Mouse (Mus musculus) spleen, embryonic (tissue): ENCODE results near the gene Zmynd8.

Experiments
- CTCF ChIA-PET: fragments of 350-600 bp; sonication (Branson Sonifier 250); formaldehyde crosslinking; loops from one replicate; lab custom pipeline; 2022; lab: Charles Lee

Zmynd8 gene

DNA sequence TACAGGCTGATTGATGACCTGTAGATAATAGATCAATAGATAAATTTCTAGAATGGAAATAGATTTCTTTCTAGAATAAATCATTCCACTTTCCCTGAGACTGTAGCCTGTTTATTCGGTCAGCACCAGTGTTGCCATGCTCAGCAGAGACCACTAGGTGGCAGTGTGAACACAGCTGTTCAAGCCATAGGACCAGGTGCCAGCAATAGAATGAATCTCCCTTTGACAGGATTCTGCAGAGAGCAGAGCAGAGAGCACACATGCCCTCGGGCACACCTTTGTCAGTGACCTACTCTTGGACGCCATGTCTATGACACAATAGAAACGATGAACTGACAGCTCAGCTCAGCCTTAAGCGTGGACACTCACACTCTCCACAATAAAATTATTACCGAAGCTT, 119.9 kb downstream of the Zmynd8 start:
- CTCF ChIA-PET, result interaction anchor here (0.7 to 1.7 kb wide), 2 partner anchors 304 to 854 kb away, joined by 3 read pairs; no protein-coding TSS in a partner anchor

DNA sequence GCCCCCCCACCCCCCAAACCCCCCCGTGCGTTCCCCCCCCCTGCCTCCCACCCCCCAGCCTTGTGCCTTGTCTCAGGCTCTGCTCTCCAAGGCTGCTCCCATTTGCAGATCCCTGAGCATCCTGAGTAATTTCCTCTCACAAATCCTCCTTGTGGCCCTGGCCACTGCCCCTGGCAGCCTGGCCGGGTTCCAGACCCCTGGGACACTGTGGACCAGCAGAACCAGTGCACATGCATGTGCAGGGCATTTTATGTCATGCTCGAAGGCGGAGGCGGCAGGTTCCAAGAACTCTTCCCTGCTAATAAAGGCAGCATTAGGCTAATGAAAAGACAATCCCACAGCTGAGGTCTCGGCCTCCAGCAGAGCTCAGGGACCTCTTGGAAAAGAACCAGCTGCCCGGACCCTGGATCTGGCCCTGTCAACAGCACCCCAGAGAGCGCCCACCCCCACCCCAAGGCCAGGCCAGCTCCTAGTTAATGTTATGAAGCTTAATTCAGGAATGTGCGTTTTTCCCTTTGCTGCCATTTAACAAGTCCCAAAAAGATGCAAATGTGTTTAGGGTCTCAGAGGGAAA, 129.4 kb downstream of the Zmynd8 start:
- CTCF ChIA-PET, result interaction anchor here (0.6 kb wide), 1 partner anchor 47 kb away, joined by 3 read pairs; no protein-coding TSS in a partner anchor

DNA sequence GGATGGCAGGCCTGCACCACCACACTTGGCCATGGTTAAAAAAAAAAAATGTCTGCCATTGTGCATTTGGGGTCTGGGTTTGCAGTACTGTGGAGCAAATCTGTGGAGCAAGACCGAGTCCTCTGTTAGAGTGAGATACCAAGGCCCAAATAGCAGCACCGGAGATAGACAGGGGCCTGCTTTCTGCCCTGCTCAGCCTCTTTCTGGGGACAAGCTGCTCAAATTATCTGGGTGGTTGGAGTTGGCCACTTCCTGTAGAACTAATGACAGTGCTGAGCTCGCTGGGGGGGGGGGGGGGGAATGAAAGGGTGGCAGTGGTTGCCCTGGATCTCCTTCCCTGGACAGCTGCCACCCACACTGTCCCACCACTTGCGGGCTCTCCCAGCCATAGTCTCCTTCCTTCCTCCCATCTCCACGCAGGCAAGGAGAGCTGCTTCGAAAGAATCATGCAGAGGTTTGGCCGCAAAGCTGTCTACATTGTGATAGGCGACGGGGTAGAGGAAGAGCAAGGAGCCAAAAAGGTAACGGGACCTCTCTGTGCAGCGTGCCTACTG, 129.9 kb downstream of the Zmynd8 start:
- CTCF ChIA-PET, result no interaction called here

DNA sequence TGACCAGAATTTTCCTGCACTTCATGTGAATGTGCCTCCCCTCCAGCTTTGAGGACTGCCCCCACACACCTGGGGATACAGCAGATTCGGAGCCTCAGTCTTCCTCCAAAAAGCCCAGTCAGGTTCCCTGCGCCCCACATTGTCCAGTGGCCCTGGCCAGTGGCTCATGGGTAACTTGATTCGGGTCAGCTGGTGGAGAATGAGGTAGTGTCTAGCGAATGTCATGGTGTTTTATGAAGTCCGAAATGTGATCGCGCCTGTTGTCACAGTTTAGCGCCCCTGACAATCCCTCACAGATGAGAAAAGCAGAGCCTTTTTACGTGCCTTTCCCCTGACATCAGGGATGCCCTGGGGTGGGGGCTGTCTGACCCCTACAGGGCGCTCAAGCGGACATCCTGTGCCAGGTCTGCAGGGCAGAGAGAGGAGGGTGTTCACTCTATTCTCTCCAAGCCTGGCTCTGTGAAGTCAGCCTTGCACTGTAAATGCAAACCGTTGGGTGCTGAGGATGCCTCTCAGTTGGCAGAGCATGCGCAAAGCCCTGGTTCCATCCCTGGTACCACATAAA, 139.3 kb downstream of the Zmynd8 start:
- CTCF ChIA-PET, result no interaction called here

DNA sequence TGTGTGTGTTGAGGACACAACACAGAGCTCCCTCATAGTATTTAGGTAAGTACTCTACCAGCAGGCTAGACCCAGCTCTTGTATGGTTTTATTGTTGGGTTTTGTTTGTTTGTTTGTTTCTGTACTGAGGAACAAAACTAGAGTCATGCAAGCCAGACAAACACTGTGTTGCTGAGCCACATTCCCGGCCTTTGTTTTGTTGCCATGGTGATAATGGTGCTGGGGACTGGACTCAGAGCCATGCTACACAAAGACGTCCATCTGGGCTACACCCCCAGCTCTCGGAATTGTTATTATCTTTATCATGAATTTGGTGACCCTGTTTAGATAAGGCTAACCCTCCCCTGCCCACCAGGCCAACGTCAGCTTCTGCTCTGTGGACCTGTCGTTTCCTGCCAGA, 140.3 kb downstream of the Zmynd8 start:
- CTCF ChIA-PET, result no interaction called here

DNA sequence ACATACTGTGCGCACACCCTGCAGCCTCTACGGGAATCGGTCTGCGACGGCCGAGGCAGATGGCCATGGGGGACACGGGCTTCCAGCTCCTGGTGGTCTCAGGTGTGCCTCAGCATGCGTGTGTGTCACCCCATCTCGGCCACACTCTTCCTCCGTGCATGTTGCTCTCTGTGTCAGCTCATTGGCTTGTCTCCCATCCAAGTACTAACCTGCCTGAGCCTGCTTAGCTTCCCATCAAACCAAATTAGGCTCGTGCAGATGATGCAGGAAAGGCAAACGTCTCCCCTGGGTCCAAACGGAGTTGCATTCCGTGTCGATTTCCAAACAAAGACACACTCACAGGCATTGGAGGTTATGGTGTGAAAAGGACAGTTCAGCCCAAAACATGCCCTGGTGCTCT, 141.0 kb downstream of the Zmynd8 start:
- CTCF ChIA-PET, result no interaction called here

DNA sequence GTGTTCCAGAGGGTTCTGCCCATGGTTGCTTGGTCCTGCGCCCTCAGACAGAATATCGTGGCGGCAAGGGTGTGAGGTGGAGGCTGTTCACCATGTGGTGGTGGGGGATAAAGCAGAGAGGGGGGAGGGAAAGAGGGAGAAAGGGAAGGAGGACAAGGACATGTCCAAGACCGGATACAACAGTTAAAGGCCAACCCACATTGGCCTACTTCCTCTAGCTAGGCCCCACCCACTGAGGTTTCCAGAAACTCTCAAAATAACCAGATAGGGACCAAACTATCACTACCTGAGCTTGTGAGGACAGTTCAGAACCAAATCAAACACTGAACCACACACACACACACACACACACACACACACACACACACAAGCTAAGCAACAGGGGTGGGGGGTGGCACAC, 146.1 kb downstream of the Zmynd8 start:
- CTCF ChIA-PET, result interaction anchor here (0.7 kb wide), 1 partner anchor 95 kb away, joined by 3 read pairs; no protein-coding TSS in a partner anchor

DNA sequence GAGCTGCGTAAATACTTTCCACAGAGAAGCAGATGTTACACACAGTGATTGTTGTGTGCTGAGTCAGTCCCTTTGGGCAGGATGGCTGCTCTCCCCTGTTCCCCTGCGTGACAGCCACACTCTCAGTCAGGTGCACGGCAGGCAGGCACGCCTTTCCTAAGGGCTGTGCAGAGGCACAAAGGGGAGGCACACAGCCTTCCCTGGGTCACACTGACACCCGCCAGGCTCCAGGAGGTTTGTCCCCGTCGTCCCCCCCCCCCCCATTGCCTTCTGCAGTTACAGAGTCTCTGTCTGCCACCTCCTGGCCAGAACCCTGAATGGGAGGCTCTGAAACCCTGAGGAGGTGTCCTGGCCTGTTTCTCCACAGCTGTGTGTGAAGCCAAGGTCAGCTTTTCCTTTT, 147.7 kb downstream of the Zmynd8 start:
- CTCF ChIA-PET, result no interaction called here

DNA sequence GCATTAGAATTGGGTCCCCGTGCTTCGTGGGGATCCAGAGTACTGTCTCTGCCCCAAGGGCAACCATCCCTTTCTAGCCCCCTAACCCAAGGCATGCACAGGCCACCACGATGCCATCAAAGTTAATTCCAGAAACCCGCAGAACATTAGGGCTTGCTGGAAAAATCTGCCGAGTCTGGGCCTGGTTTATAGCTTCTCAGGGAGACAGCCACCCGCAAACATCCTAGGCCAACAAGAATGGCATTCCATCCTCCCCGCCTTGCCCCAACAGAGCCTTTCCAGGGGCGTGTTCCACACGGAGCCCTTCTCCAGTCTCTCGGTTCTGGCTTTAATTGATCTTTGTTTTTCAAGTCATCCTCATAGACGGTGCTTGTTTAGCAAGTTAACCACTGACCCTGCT, 150.4 kb downstream of the Zmynd8 start:
- CTCF ChIA-PET, result interaction anchor here (0.7 kb wide), 1 partner anchor 787 kb away, joined by 3 read pairs; no protein-coding TSS in a partner anchor

DNA sequence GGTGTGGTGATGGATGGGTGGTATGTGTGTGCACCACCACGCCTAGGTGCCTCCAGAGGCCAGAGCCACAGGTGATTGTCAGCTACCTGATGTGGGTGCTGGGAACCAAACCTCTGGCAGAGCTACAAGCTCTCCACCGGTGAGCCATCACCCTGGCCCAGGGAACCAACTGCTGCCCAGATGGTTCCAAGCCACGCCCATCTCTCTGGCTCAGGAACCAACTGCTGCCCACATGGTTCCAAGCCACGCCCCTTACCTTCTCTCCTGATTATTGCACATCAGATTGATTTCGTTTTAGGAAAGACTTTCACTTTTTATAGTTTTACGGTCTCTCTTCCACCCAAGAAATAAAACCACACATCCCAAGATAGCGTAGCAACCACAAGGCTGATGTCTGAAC, 150.8 kb downstream of the Zmynd8 start:
- CTCF ChIA-PET, result interaction anchor here (0.7 kb wide), 1 partner anchor 787 kb away, joined by 3 read pairs; no protein-coding TSS in a partner anchor

DNA sequence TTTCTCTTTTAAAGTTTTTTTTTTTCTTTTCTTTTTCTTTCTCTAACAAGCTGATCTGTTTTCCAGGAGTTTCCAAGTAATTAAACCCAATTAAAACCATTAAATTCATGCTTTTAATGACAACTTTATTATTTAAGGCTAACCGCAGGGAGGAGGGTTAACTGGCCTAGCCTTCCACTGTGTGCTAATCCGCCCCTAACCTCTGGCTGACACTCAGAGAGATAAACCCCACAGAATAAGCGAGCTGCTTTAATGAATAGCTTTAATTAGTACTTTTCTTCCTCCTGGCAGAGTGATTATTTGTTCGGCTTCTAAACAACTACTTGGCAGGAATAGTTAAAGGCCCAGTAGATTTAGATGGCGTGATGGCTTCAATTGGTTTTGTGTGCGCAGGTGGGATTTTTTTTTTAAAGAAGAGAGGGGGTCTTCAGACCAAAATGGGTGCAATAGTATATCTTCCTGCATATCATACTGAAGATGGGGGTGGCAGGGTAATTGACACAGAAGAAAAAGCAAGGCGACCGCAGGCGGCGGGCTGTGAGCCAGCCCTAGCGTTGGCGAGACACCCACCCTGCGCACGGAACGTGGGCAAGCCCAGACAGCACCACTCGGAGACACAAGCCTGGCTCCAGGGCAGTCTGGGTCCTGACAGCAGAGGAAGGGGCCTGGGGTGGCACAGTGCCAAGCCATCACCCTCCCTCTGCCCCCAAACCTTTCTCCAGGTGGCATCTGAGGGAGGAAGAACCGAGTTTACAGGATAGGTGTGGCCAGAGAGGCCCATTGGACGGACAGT, 153.3 kb downstream of the Zmynd8 start:
- CTCF ChIA-PET, result no interaction called here

DNA sequence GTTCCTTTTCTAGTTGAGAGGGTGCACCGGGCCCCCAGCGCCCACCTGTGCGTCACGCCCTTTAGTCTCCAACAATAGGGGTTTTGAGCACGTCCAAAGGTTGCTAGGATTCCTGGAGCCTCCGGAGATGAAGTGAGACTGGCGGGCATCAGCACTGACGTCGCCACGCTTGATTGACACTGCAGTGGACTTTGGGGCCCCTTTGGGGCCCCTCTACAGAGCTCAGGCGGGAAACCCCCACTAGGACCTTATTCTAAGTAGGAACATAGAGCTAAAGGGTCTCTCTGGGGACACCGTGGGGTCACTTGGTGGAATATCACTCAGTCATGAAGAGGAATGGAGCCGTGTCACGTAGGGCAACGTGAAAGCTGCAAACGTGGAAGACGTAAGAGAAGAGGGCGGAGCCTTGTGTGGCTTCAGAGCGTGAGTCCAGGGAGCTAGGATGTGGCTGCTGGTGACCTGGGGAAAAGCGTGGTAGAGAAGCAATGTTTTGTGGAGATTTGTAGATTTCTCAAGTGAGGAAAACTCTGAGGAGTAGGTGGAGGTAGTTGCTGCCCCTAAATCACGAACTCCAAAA, 156.5 kb downstream of the Zmynd8 start:
- CTCF ChIA-PET, result no interaction called here

DNA sequence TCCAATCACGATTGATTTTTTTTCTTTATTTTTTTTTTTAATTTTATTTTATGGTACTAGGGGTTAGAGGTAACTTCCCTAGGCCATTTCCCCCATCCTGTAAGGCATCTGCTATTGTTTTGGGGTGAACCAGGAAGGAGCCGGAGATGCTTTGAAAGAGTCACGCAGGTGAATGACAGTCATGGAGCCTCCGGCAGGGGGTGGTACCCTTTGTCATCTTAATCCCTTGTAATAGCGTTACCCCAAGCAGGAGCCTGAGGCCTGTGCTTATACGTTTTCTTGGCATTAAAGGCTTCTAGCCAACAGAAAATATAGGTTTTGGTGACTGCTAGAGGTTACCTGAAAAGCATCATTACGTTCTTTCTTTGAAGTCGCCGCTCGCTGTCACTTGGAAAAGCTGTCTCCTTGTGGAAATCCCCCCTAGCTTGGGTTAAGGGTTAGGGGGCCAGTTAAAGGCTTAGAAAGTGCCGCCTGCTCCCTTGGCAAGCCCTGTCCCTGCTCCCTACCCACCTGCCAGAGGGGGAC, 157.2 kb downstream of the Zmynd8 start:
- CTCF ChIA-PET, result no interaction called here

DNA sequence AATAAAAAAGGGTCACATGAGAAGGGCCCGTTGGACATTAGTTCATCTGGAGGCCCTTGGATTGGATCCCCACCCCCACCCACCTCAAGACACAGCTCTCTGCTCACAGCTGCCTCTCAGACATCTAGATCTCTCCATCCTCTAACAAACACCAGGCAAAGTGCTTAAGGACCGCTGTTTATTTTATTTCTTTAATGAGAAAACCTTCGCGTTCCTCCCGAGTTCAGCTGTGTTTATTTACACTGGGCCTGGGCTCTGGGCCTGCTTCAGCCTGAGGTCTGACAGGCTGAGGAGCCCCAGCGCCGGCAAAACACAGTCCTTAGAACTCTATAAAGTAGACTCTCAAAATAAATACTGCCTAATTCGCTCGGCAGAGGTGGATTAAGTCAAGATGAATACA, 157.8 kb downstream of the Zmynd8 start:
- CTCF ChIA-PET, result no interaction called here

DNA sequence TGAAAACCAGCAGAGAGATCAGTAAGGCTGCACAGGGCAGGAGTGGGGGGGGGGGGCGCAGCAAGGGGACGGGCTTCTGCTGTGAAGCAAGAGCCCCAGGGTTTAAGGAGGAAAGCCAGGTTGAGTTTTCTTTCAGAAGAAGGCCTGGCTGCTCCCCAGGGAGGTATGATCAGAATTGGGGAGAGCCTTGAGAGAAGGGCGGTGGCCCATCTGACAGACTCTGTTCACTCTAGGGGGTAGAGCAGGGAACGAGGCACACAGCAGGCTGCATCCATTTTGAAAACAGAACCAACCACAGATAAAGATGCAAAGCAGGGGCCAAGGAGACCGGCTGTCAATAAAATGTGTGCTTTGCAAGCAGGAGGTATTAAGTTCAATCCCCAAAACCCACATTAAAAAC, 158.4 kb downstream of the Zmynd8 start:
- CTCF ChIA-PET, result interaction anchor here (0.6 kb wide), 1 partner anchor 136 kb away, joined by 4 read pairs; no protein-coding TSS in a partner anchor

DNA sequence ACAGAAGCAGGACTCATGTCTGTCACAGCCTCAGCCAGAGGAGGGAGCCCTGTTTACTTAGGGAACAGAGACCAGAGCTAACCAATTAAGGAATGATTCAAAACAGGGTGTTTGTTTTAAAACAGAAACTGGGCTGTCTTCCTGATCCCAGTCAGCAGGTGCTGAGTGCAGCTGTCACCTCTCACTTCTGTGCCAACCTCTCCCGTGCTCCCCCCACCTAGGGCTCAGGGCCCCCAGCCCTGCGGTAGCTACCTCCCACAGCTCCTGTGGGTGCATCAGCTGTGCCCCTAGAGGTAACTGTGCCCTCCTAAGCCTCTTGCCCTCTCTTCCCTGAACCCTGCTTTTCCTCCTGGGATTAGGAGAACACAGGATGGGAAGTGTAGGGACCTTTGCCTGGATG, 162.5 kb downstream of the Zmynd8 start:
- CTCF ChIA-PET, result no interaction called here
